Mouse (Mus musculus) heart, adult 18-20 months (tissue): ENCODE data around the gene Fgb. TPM values are rescaled to one million over a fixed set of nuclear protein-coding genes. Genes with fewer than 3 reads are reported as not detected.

Experiments
- total RNA-seq, 2 experiments: library from RNA; stranded (reverse); gene quantifications; 2 replicates each; pipeline ENCODE4 v1.2.3; 2021

Fgb gene
- total RNA-seq, 2 experiments from 2014 or later: not detected

Other genes with a start within 250 kb of the Fgb start
- under 1 TPM in 1 of 2 experiments, not detected in 1; 0.12 TPM for gene Rbm46, start 173.4 kb downstream of the Fgb start, total RNA-seq
- gene Lrat, start 145.9 kb downstream of the Fgb start, total RNA-seq: under 1 TPM; 0.05 to 0.33 TPM
- not detected for gene Fgg, start 42.1 kb downstream of the Fgb start, total RNA-seq
- not detected for gene Fga, start 23.8 kb downstream of the Fgb start, total RNA-seq
- gene Plrg1, start 5.7 kb upstream of the Fgb start, total RNA-seq: 10 to 100 TPM; 26.8 to 29.4 TPM
- gene Dchs2, start 78.1 kb upstream of the Fgb start, total RNA-seq: under 1 TPM; 0.62 to 0.82 TPM